Mouse (Mus musculus): ENCODE results near the gene Luc7l. TPM values are rescaled to one million over a fixed set of nuclear protein-coding genes. Genes with fewer than 3 reads are reported as not detected.

Luc7l gene
- total and polyA plus RNA-seq, 2 experiments from 2014 or later: 88.4 to 120 TPM

GRCm38 (mm10) chr17:26315474-26315873 is 62.8 kb downstream of the Luc7l start:
- H3K36me3 ChIP-seq (ENCODE audit: insufficient read depth): no peaks in the 10 kb centered on the region
- H3K4me3 ChIP-seq (ENCODE audit: low read depth, low read length): no peak overlapping the region
- no peaks in the 10 kb centered on the region for H3K4me1 ChIP-seq (ENCODE audit: insufficient read depth)
- no peak for DNase-seq
- no peaks in the 10 kb centered on the region for H3K9me3 ChIP-seq (ENCODE audit: low read length)
- WGBS: 31% methylated on average over 10 of the region's 10 CpGs
- H3K4me2 ChIP-seq (ENCODE audit: low read depth): no peak overlapping the region
- TF ChIP-seq CTCF (IDR thresholded peaks at IDR 0.05; ENCODE audit: low read depth): no peak
- H3K27me3 ChIP-seq (ENCODE audit: insufficient read depth, low read length): no peaks in the 10 kb centered on the region
- no peak for ATAC-seq
- H3K27ac ChIP-seq (ENCODE audit: low read depth, low read length): no peak overlapping the region
- no peak overlapping the region for H3K9ac ChIP-seq

GRCm38 (mm10) chr17:26318441-26318840 is 65.7 kb downstream of the Luc7l start:
- Histone ChIP-seq H3K27me3 (ENCODE audit: insufficient read depth, low read length) (no peaks in the 10 kb centered on the region), H3K9me3 (ENCODE audit: low read length) (no peaks in the 10 kb centered on the region), H3K4me1 (ENCODE audit: insufficient read depth) (no peaks in the 10 kb centered on the region), H3K27ac (ENCODE audit: low read depth, low read length) (no peak overlapping the region), H3K4me3 (ENCODE audit: low read depth, low read length) (no peak overlapping the region), H3K4me2 (ENCODE audit: low read depth) (no peak overlapping the region), H3K9ac (no peak overlapping the region), H3K36me3 (ENCODE audit: insufficient read depth) (no peaks in the 10 kb centered on the region)
- DNase-seq (no peak), ATAC-seq (no peak)
- TF ChIP-seq CTCF (IDR thresholded peaks at IDR 0.05; ENCODE audit: low read depth): no peak
- 93% methylated on average over 1 of the region's 1 CpGs for WGBS

Other genes starting within 250 kb of the Luc7l start
- 21.5 and 30.0 TPM in 2 replicates for gene Rab11fip3, start 183.3 kb upstream of the Luc7l start, total RNA-seq (2014; rRNA removed)
- gene Rab11fip3, start 183.3 kb upstream of the Luc7l start, polyA plus RNA-seq (2015; fragmentation: Nextera tagmentation; extraction: Ambion mirVana): 11.6 and 15.4 TPM in 2 replicates
- gene Decr2, start 162.6 kb upstream of the Luc7l start, total RNA-seq (2014; rRNA removed): 32.7 and 41.1 TPM in 2 replicates
- gene Decr2, start 162.6 kb upstream of the Luc7l start, polyA plus RNA-seq (2015; fragmentation: Nextera tagmentation; extraction: Ambion mirVana): 29.5 and 35.3 TPM in 2 replicates
- gene Nme4, start 157.3 kb upstream of the Luc7l start, total RNA-seq (2014; rRNA removed): 9.5 and 16.0 TPM in 2 replicates
- gene Nme4, start 157.3 kb upstream of the Luc7l start, polyA plus RNA-seq (2015; fragmentation: Nextera tagmentation; extraction: Ambion mirVana): 11.4 and 12.9 TPM in 2 replicates
- gene Tmem8, start 139.6 kb upstream of the Luc7l start, total RNA-seq (2014; rRNA removed): 2.8 and 4.3 TPM in 2 replicates
- gene Tmem8, start 139.6 kb upstream of the Luc7l start, polyA plus RNA-seq (2015; fragmentation: Nextera tagmentation; extraction: Ambion mirVana): 2.4 and 2.5 TPM in 2 replicates
- 116 and 166 TPM in 2 replicates for gene Mrpl28, start 129.4 kb upstream of the Luc7l start, total RNA-seq (2014; rRNA removed)
- gene Mrpl28, start 129.4 kb upstream of the Luc7l start, polyA plus RNA-seq (2015; fragmentation: Nextera tagmentation; extraction: Ambion mirVana): 182 and 189 TPM in 2 replicates
- gene Axin1, start 114.2 kb upstream of the Luc7l start, total RNA-seq (2014; rRNA removed): 33.7 and 47.6 TPM in 2 replicates
- 15.1 and 15.3 TPM in 2 replicates for gene Axin1, start 114.2 kb upstream of the Luc7l start, polyA plus RNA-seq (2015; fragmentation: Nextera tagmentation; extraction: Ambion mirVana)
- gene Pdia2, start 53.8 kb upstream of the Luc7l start, total RNA-seq (2014; rRNA removed): not detected in 2 replicates
- gene Pdia2, start 53.8 kb upstream of the Luc7l start, polyA plus RNA-seq (2015; fragmentation: Nextera tagmentation; extraction: Ambion mirVana): not detected in 2 replicates
- gene Rgs11, start 49.9 kb upstream of the Luc7l start, total RNA-seq (2014; rRNA removed): 17.1 and 28.3 TPM in 2 replicates
- 7.9 and 12.5 TPM in 2 replicates for gene Rgs11, start 49.9 kb upstream of the Luc7l start, polyA plus RNA-seq (2015; fragmentation: Nextera tagmentation; extraction: Ambion mirVana)
- 140 and 171 TPM in 2 replicates for gene Arhgdig, start 45.1 kb upstream of the Luc7l start, total RNA-seq (2014; rRNA removed)
- gene Arhgdig, start 45.1 kb upstream of the Luc7l start, polyA plus RNA-seq (2015; fragmentation: Nextera tagmentation; extraction: Ambion mirVana): 230 and 243 TPM in 2 replicates
- 18.3 and 20.1 TPM in 2 replicates for gene Fam234a, start 8.7 kb upstream of the Luc7l start, total RNA-seq (2014; rRNA removed)
- 22.7 and 28.9 TPM in 2 replicates for gene Fam234a, start 8.7 kb upstream of the Luc7l start, polyA plus RNA-seq (2015; fragmentation: Nextera tagmentation; extraction: Ambion mirVana)
- gene Neurl1b, start 161.9 kb downstream of the Luc7l start, total RNA-seq (2014; rRNA removed): 59.1 and 74.1 TPM in 2 replicates
- gene Neurl1b, start 161.9 kb downstream of the Luc7l start, polyA plus RNA-seq (2015; fragmentation: Nextera tagmentation; extraction: Ambion mirVana): 2.2 and 3.9 TPM in 2 replicates